Mouse (Mus musculus): ENCODE data around the gene Slc28a3. TPM values are rescaled to one million over a fixed set of nuclear protein-coding genes. Genes with fewer than 3 reads are reported as not detected.

Slc28a3 gene
- polyA plus RNA-seq (2016; fragmentation: Nextera tagmentation; extraction: Ambion mirVana) = not detected in 2 replicates

- Histone ChIP-seq H3K27me3 (ENCODE audit: insufficient read depth, poor library complexity, severe bottlenecking) (peaks cover 47% of the 10 kb centered on the region), H3K27ac (no peak within 1 kb of the TSS), H3K9me3 (no peaks in the 10 kb centered on the region), H3K36me3 (no peaks in the 10 kb centered on the region), H3K4me1 (replicated peaks) (peaks cover 11% of the 10 kb centered on the region; the same call in 1 of the 2 replicates), H3K4me3 (no peak within 1 kb of the TSS)
- WGBS = 8% methylated on average over 12 of the region's 12 CpGs
- DNase-seq (ENCODE audit: low spot score) = no peak
Observed at GRCm38 (mm10) chr13:58610716-58611115, at the start of gene Slc28a3. Gene Slc28a3, minus strand, starts transcription at chr13:58610877.

- WGBS = 38% methylated on average over 9 of the region's 9 CpGs
- Histone ChIP-seq H3K27me3 (ENCODE audit: insufficient read depth, poor library complexity, severe bottlenecking) (no peaks in the 10 kb centered on the region), H3K4me3 (no peak overlapping the region), H3K4me1 (replicated peaks) (peaks cover 12% of the 10 kb centered on the region), H3K27ac (no peak overlapping the region; the same call in 1 of the 2 replicates), H3K36me3 (no peaks in the 10 kb centered on the region), H3K9me3 (no peaks in the 10 kb centered on the region)
- peak; percentile 22 for DNase-seq (ENCODE audit: low spot score)
Observed at GRCm38 (mm10) chr13:58657987-58658386, 47.3 kb upstream of the Slc28a3 start.

GRCm38 (mm10) chr13:58656885-58657284 is 46.2 kb upstream of the Slc28a3 start:
- WGBS = 88% methylated on average over 3 of the region's 3 CpGs
- no peaks in the 10 kb centered on the region for H3K9me3 ChIP-seq
- H3K27me3 ChIP-seq (ENCODE audit: insufficient read depth, poor library complexity, severe bottlenecking) = no peaks in the 10 kb centered on the region
- H3K27ac ChIP-seq = no peak overlapping the region
- DNase-seq (ENCODE audit: low spot score) = no peak
- H3K4me1 ChIP-seq (replicated peaks) = peaks cover 12% of the 10 kb centered on the region
- H3K4me3 ChIP-seq = no peak overlapping the region
- no peaks in the 10 kb centered on the region for H3K36me3 ChIP-seq

- 82% methylated on average over 10 of the region's 10 CpGs for WGBS
- Histone ChIP-seq H3K4me3 (no peak overlapping the region), H3K27ac (no peak overlapping the region), H3K27me3 (ENCODE audit: insufficient read depth, poor library complexity, severe bottlenecking) (no peaks in the 10 kb centered on the region), H3K9me3 (no peaks in the 10 kb centered on the region), H3K4me1 (replicated peaks) (peaks cover 12% of the 10 kb centered on the region), H3K36me3 (no peaks in the 10 kb centered on the region)
- DNase-seq (ENCODE audit: low spot score) = no peak
Observed at GRCm38 (mm10) chr13:58655552-58655951, 44.9 kb upstream of the Slc28a3 start.

- Histone ChIP-seq H3K4me1 (replicated peaks) (no peaks in the 10 kb centered on the region), H3K27ac (no peak overlapping the region), H3K27me3 (ENCODE audit: insufficient read depth, poor library complexity, severe bottlenecking) (no peaks in the 10 kb centered on the region), H3K4me3 (no peak overlapping the region), H3K36me3 (no peaks in the 10 kb centered on the region), H3K9me3 (no peaks in the 10 kb centered on the region)
- 20% methylated on average over 6 of the region's 6 CpGs for WGBS
- DNase-seq (ENCODE audit: low spot score) = peak; percentile 63
Observed at GRCm38 (mm10) chr13:58640330-58640729, 29.7 kb upstream of the Slc28a3 start.

- H3K4me1 ChIP-seq (replicated peaks) = 0 out of 2 replicates have a peak, but pooled peaks cover under 1% of the 10 kb centered on the region
- DNase-seq (ENCODE audit: low spot score) = peak; percentile 42
- no peak overlapping the region for H3K27ac ChIP-seq
- 56% methylated on average over 4 of the region's 4 CpGs for WGBS
- H3K9me3 ChIP-seq = no peaks in the 10 kb centered on the region
- H3K27me3 ChIP-seq (ENCODE audit: insufficient read depth, poor library complexity, severe bottlenecking) = peaks cover under 1% of the 10 kb centered on the region; the same call in 1 of the 2 replicates
- H3K4me3 ChIP-seq = no peak overlapping the region
- H3K36me3 ChIP-seq = no peaks in the 10 kb centered on the region
Observed at GRCm38 (mm10) chr13:58638950-58639349, 28.3 kb upstream of the Slc28a3 start.

- no peaks in the 10 kb centered on the region for H3K9me3 ChIP-seq
- DNase-seq (ENCODE audit: low spot score) = peak; percentile 69
- no peak overlapping the region for H3K4me3 ChIP-seq
- WGBS = 18% methylated on average over 13 of the region's 13 CpGs
- H3K27me3 ChIP-seq (ENCODE audit: insufficient read depth, poor library complexity, severe bottlenecking) = peaks cover 14% of the 10 kb centered on the region
- peaks cover 7% of the 10 kb centered on the region for H3K4me1 ChIP-seq (replicated peaks)
- H3K27ac ChIP-seq = no peak overlapping the region
- H3K36me3 ChIP-seq = no peaks in the 10 kb centered on the region
Observed at GRCm38 (mm10) chr13:58637360-58638002, 26.8 kb upstream of the Slc28a3 start.

- Histone ChIP-seq H3K27me3 (ENCODE audit: insufficient read depth, poor library complexity, severe bottlenecking) (peaks cover 18% of the 10 kb centered on the region), H3K36me3 (no peaks in the 10 kb centered on the region), H3K4me1 (replicated peaks) (peaks cover 25% of the 10 kb centered on the region), H3K27ac (no peak overlapping the region), H3K9me3 (no peaks in the 10 kb centered on the region), H3K4me3 (no peak overlapping the region)
- 13% methylated on average over 4 of the region's 4 CpGs for WGBS
- no peak for DNase-seq (ENCODE audit: low spot score)
Observed at GRCm38 (mm10) chr13:58633887-58634286, 23.2 kb upstream of the Slc28a3 start.

- no peak for DNase-seq (ENCODE audit: low spot score)
- WGBS = 41% methylated on average over 10 of the region's 10 CpGs
- Histone ChIP-seq H3K27ac (no peak overlapping the region), H3K36me3 (no peaks in the 10 kb centered on the region), H3K4me1 (replicated peaks) (peaks cover 27% of the 10 kb centered on the region), H3K4me3 (no peak overlapping the region), H3K9me3 (no peaks in the 10 kb centered on the region), H3K27me3 (ENCODE audit: insufficient read depth, poor library complexity, severe bottlenecking) (peaks cover 18% of the 10 kb centered on the region)
Observed at GRCm38 (mm10) chr13:58630756-58631155, 20.1 kb upstream of the Slc28a3 start.

- Histone ChIP-seq H3K4me3 (peak overlapping the region; percentile 41), H3K9me3 (no peaks in the 10 kb centered on the region), H3K27me3 (ENCODE audit: insufficient read depth, poor library complexity, severe bottlenecking) (peaks cover 18% of the 10 kb centered on the region), H3K27ac (peak overlapping the region; percentile 71), H3K4me1 (replicated peaks) (peaks cover 27% of the 10 kb centered on the region), H3K36me3 (no peaks in the 10 kb centered on the region)
- DNase-seq (ENCODE audit: low spot score) = peak; percentile 50
- 21% methylated on average over 13 of the region's 13 CpGs for WGBS
Observed at GRCm38 (mm10) chr13:58629365-58630050, 18.8 kb upstream of the Slc28a3 start.

GRCm38 (mm10) chr13:58622647-58623046 is 12.0 kb upstream of the Slc28a3 start:
- no peak for DNase-seq (ENCODE audit: low spot score)
- Histone ChIP-seq H3K27ac (no peak overlapping the region), H3K9me3 (no peaks in the 10 kb centered on the region), H3K36me3 (no peaks in the 10 kb centered on the region), H3K4me3 (no peak overlapping the region), H3K27me3 (ENCODE audit: insufficient read depth, poor library complexity, severe bottlenecking) (no peaks in the 10 kb centered on the region), H3K4me1 (replicated peaks) (no peaks in the 10 kb centered on the region)
- WGBS = 70% methylated on average over 8 of the region's 8 CpGs

GRCm38 (mm10) chr13:58619301-58619700 is 8.6 kb upstream of the Slc28a3 start:
- Histone ChIP-seq H3K9me3 (no peaks in the 10 kb centered on the region), H3K4me3 (no peak overlapping the region), H3K4me1 (replicated peaks) (no peaks in the 10 kb centered on the region), H3K27ac (no peak overlapping the region), H3K27me3 (ENCODE audit: insufficient read depth, poor library complexity, severe bottlenecking) (no peaks in the 10 kb centered on the region), H3K36me3 (no peaks in the 10 kb centered on the region)
- 75% methylated on average over 5 of the region's 5 CpGs for WGBS
- DNase-seq (ENCODE audit: low spot score) = no peak

- Histone ChIP-seq H3K9me3 (no peaks in the 10 kb centered on the region), H3K36me3 (no peaks in the 10 kb centered on the region), H3K4me3 (no peak overlapping the region), H3K4me1 (replicated peaks) (peaks cover 11% of the 10 kb centered on the region; the same call in 1 of the 2 replicates), H3K27me3 (ENCODE audit: insufficient read depth, poor library complexity, severe bottlenecking) (peaks cover 47% of the 10 kb centered on the region), H3K27ac (no peak overlapping the region)
- 24% methylated on average over 7 of the region's 7 CpGs for WGBS
- DNase-seq (ENCODE audit: low spot score) = no peak
Observed at GRCm38 (mm10) chr13:58610059-58610458, 618 bp downstream of the Slc28a3 start.
